Mouse (Mus musculus) embryo, embryonic 10 days (tissue): ENCODE data around the gene Olfr68.
"Not testable (repeated sequence)": the region's sequence is repeated elsewhere in the genome, so short reads cannot be mapped to it uniquely, and the experiment has no call there.

Source experiments
- DNase-seq: peaks from one replicate; pipeline ENCODE4 v3.0.0-alpha.2; 2015; ENCODE audit warnings: low spot score

Olfr68 gene

GRCm38 (mm10) chr7:103767687-103768086 is 11.8 kb downstream of the Olfr68 start:
- DNase-seq: not testable (repeated sequence)

- DNase-seq: not testable (repeated sequence)
Observed at GRCm38 (mm10) chr7:103762212-103762611, 17.3 kb downstream of the Olfr68 start.

GRCm38 (mm10) chr7:103757233-103757632 is 22.3 kb downstream of the Olfr68 start, which contains the start of gene Olfr630:
Gene Olfr630, minus strand, starts transcription at chr7:103757333.
- no peak for DNase-seq

- DNase-seq: no peak
Observed at GRCm38 (mm10) chr7:103744843-103745242, 34.7 kb downstream of the Olfr68 start, which contains the start of gene Olfr629. Gene Olfr629, minus strand, starts transcription at chr7:103744943.

GRCm38 (mm10) chr7:103730074-103730473 is 49.4 kb downstream of the Olfr68 start, which contains the start of gene Olfr628:
Gene Olfr628, plus strand, starts transcription at chr7:103730374.
- no peak for DNase-seq
